Mouse (Mus musculus) heart, postnatal 0 days (tissue): ENCODE measurements around the gene Pik3r6. TPM values are rescaled to one million over a fixed set of nuclear protein-coding genes. Genes with fewer than 3 reads are reported as not detected.

Experiments used
- ATAC-seq: fragments of 200-750 bp; cut with Nextera tagmentation; 2 replicates; pipeline ENCODE4 v1.8.0; 2017; ENCODE audit warnings: low read depth, moderate number of reproducible peaks, moderate library complexity; ENCODE audit not compliant: insufficient read depth
- DNase-seq: peaks from one replicate; pipeline ENCODE4 v3.0.0-alpha.2; 2016; ENCODE audit warnings: low spot score
- H3K27ac ChIP-seq: fragments of 300-500 bp; sonication (generic); 2 replicates; pipeline ENCODE4 v1.5.1; 2014; ENCODE audit warnings: low read depth, mild to moderate bottlenecking
- H3K27me3 ChIP-seq: fragments of 300-500 bp; sonication (generic); 2 replicates; pipeline ENCODE4 v1.6.1; 2014; ENCODE audit warnings: low read length, mixed read lengths; ENCODE audit not compliant: control insufficient read depth, insufficient read depth
- H3K36me3 ChIP-seq: fragments of 300-500 bp; sonication (generic); replicated peaks from 2 replicates; pipeline ENCODE4 v1.6.1; 2014; ENCODE audit warnings: low read length, mixed read lengths; ENCODE audit not compliant: control insufficient read depth, insufficient read depth
- H3K4me1 ChIP-seq: fragments of 300-500 bp; sonication (generic); 2 replicates; pipeline ENCODE4 v1.6.1; 2014; ENCODE audit warnings: antibody characterized with exemption; ENCODE audit not compliant: control insufficient read depth, insufficient read depth
- H3K4me2 ChIP-seq: fragments of 300-500 bp; sonication (generic); 2 replicates; pipeline ENCODE4 v1.6.1; 2014; ENCODE audit warnings: low read depth, mild to moderate bottlenecking, low read length, moderate library complexity
- H3K4me3 ChIP-seq: fragments of 300-500 bp; sonication (generic); 2 replicates; pipeline ENCODE4 v1.5.1; 2014; ENCODE audit warnings: low read depth, low read length
- H3K9ac ChIP-seq: fragments of 300-500 bp; sonication (generic); replicated peaks from 2 replicates; pipeline ENCODE4 v1.6.1; 2014; ENCODE audit warnings: low read depth, low read length, mixed read lengths
- H3K9me3 ChIP-seq: fragments of 300-500 bp; sonication (generic); replicated peaks from 2 replicates; pipeline ENCODE4 v1.6.1; 2016; ENCODE audit warnings: low read length; ENCODE audit not compliant: control insufficient read depth
- CTCF ChIP-seq: IDR thresholded peaks from 2 replicates; pipeline ENCODE4 v1.5.1; 2016; ENCODE audit warnings: antibody characterized with exemption, control low read depth, low read depth
- EP300 ChIP-seq: IDR thresholded peaks from 2 replicates; pipeline ENCODE4 v1.6.1; 2016; ENCODE audit warnings: antibody characterized with exemption, low read depth
- WGBS: fragments of 180-500 bp; shearing (Covaris S2); extraction: QIAGEN DNeasy Blood & Tissue Kit; methylation state at CpG from one replicate; pipeline ENCODE4 v1.1.7; 2014; 5-methylcytosine and 5-hydroxymethylcytosine counted together
- polyA plus RNA-seq: library from polyadenylated mRNA; unstranded; fragments of >200 nt; fragmentation: Nextera tagmentation; extraction: Ambion mirVana; gene quantifications from 2 replicates; pipeline ENCODE4 v1.2.1, GENCODE M21; 2015
- total RNA-seq: library from RNA; depleted of rRNA; stranded (reverse); fragments of >200 nt; gene quantifications from 2 replicates; pipeline ENCODE4 v1.2.3, GENCODE M21; 2014; ENCODE audit warnings: low replicate concordance

Pik3r6 gene
- total and polyA plus RNA-seq, 2 experiments from 2014 or later: 5.0 to 8.8 TPM

- Histone ChIP-seq H3K36me3 (no peaks in the 10 kb centered on the region), H3K4me3 (no peak overlapping the region), H3K27ac (no peak overlapping the region), H3K4me1 (no peaks in the 10 kb centered on the region), H3K9ac (no peak overlapping the region), H3K27me3 (no peaks in the 10 kb centered on the region), H3K9me3 (no peaks in the 10 kb centered on the region), H3K4me2 (no peak overlapping the region)
- 54% methylated on average over 2 of the region's 2 CpGs for WGBS
- ATAC-seq: no peak
- DNase-seq: no peak
- TF ChIP-seq EP300 (no peak), CTCF (no peak)
These were observed 6.4 kb downstream of the Pik3r6 start for GRCm38 (mm10) chr11:68509194-68509593.

- TF ChIP-seq EP300 (no peak), CTCF (no peak)
- Histone ChIP-seq H3K4me2 (no peak overlapping the region), H3K36me3 (no peaks in the 10 kb centered on the region), H3K27ac (no peak overlapping the region), H3K9me3 (no peaks in the 10 kb centered on the region; the same call in 1 of the 2 replicates), H3K4me3 (no peak overlapping the region), H3K9ac (no peak overlapping the region), H3K27me3 (no peaks in the 10 kb centered on the region), H3K4me1 (no peaks in the 10 kb centered on the region)
- WGBS: 47% methylated on average over 3 of the region's 3 CpGs
- ATAC-seq: no peak
- DNase-seq: no peak
These were observed 11.2 kb downstream of the Pik3r6 start for GRCm38 (mm10) chr11:68513969-68514368.

- no peaks in the 10 kb centered on the region for H3K4me1 ChIP-seq
- no peak for TF ChIP-seq EP300
- no peak for TF ChIP-seq CTCF
- no peak overlapping the region for H3K4me2 ChIP-seq
- H3K9me3 ChIP-seq: no peaks in the 10 kb centered on the region; the same call in 1 of the 2 replicates
- H3K4me3 ChIP-seq: no peak overlapping the region
- H3K27me3 ChIP-seq: no peaks in the 10 kb centered on the region
- no peaks in the 10 kb centered on the region for H3K36me3 ChIP-seq
- no peak overlapping the region for H3K27ac ChIP-seq
- 91% methylated on average over 4 of the region's 4 CpGs for WGBS
- no peak for ATAC-seq
- no peak for DNase-seq
- H3K9ac ChIP-seq: no peak overlapping the region
These were observed 16.5 kb downstream of the Pik3r6 start for GRCm38 (mm10) chr11:68519362-68519761.

DNA sequence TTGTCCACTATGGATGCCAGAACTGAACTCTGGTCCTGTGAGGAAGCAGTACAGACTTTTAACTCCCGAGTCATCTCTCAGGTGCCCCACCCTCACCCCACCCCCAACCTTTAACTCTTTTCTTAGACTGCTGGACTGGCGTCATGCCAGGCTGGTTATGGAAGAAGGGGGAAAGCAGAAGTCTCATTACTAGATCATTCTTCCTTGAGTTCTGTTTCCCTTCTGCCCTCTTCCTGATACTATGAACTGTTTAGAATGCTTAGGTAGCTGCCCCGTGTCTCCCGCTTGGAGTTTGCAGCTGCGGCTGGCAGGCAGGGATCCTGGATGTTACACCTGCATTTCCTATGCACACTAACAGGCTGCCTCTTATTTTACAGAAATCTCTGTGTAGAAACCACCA is 17.0 kb downstream of the Pik3r6 start:
- no peak overlapping the region for H3K4me3 ChIP-seq
- H3K4me2 ChIP-seq: no peak overlapping the region
- H3K36me3 ChIP-seq: no peaks in the 10 kb centered on the region
- H3K27ac ChIP-seq: no peak overlapping the region
- no peaks in the 10 kb centered on the region for H3K4me1 ChIP-seq
- ATAC-seq (no peak), DNase-seq (no peak)
- TF ChIP-seq EP300 (no peak), CTCF (no peak)
- 77% methylated on average over 5 of the region's 5 CpGs for WGBS
- H3K27me3 ChIP-seq: no peaks in the 10 kb centered on the region
- H3K9me3 ChIP-seq: no peaks in the 10 kb centered on the region; the same call in 1 of the 2 replicates
- no peak overlapping the region for H3K9ac ChIP-seq

- DNase-seq (no peak), ATAC-seq (no peak)
- no peak overlapping the region for H3K4me3 ChIP-seq
- no peaks in the 10 kb centered on the region; the same call in 1 of the 2 replicates for H3K9me3 ChIP-seq
- TF ChIP-seq CTCF (no peak), EP300 (no peak)
- H3K27me3 ChIP-seq: no peaks in the 10 kb centered on the region
- H3K36me3 ChIP-seq: no peaks in the 10 kb centered on the region
- no peaks in the 10 kb centered on the region for H3K4me1 ChIP-seq
- WGBS: 74% methylated on average over 2 of the region's 2 CpGs
- no peak overlapping the region for H3K27ac ChIP-seq
- H3K9ac ChIP-seq: no peak overlapping the region
- H3K4me2 ChIP-seq: no peak overlapping the region
These were observed 17.6 kb downstream of the Pik3r6 start for GRCm38 (mm10) chr11:68520439-68520838.

DNA sequence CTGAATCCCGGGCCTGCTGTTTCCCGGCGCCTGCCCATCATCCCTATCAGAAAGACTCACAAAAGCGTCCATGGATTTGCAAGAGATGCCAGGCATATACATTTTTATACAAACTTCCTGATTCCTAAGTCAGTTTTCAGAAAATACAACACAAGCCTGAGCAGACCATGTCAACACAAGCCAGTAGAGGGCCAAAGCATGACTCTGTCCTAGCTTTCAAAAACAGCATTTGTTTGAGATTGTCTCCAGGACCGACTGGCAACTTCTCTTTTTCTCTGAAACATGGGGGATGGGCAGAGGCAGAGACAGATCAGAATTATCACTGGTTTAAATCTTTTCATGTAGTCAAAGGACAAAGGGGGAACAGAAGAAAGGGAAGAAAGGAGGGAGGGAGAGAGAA is 18.5 kb downstream of the Pik3r6 start:
- no peaks in the 10 kb centered on the region for H3K36me3 ChIP-seq
- DNase-seq (no peak), ATAC-seq (no peak)
- no peak overlapping the region for H3K9ac ChIP-seq
- no peaks in the 10 kb centered on the region for H3K4me1 ChIP-seq
- H3K4me2 ChIP-seq: no peak overlapping the region
- no peaks in the 10 kb centered on the region for H3K27me3 ChIP-seq
- no peaks in the 10 kb centered on the region; the same call in 1 of the 2 replicates for H3K9me3 ChIP-seq
- 81% methylated on average over 5 of the region's 5 CpGs for WGBS
- no peak overlapping the region for H3K4me3 ChIP-seq
- H3K27ac ChIP-seq: no peak overlapping the region
- TF ChIP-seq CTCF: no peak
- no peak for TF ChIP-seq EP300
